Mouse (Mus musculus) cerebellum, adult 2 months (tissue): ENCODE measurements at regions not wholly inside any gene's neighbourhood (a gene's known extent, or its start where the extent isn't known, plus 50 kb on each side); places are given as distances from the start of the nearest gene placed in this dataset.

Experiments used
- DNase-seq, 2 experiments: peaks; one replicate each; pipeline ENCODE4 v3.0.0; 2021
- H3K27ac ChIP-seq: fragments of 200-500 bp; 2 replicates; pipeline ENCODE4 v1.5.1; 2012; ENCODE audit warnings: low read length, control low read depth, inconsistent platforms; ENCODE audit not compliant: insufficient read depth
- H3K27me3 ChIP-seq: fragments of 200-500 bp; 2 replicates; pipeline ENCODE4 v1.6.1; 2012; ENCODE audit warnings: inconsistent platforms, mild to moderate bottlenecking, low read length, moderate library complexity; ENCODE audit not compliant: control insufficient read depth, insufficient read depth
- H3K4me1 ChIP-seq: fragments of 200-500 bp; 2 replicates; pipeline ENCODE4 v1.6.1; 2011; ENCODE audit warnings: low read length; ENCODE audit not compliant: control insufficient read depth, insufficient read depth
- H3K4me3 ChIP-seq: fragments of 200-500 bp; replicated peaks from 2 replicates; pipeline ENCODE3; 2011; ENCODE audit warnings: mild to moderate bottlenecking, low read depth, low read length, control low read depth; ENCODE audit not compliant: insufficient read depth
- CTCF ChIP-seq: fragments of 200-500 bp; IDR thresholded peaks from 2 replicates; pipeline ENCODE4 v1.5.1; 2011; ENCODE audit warnings: low read depth, mild to moderate bottlenecking, control low read depth, low read length, moderate library complexity, borderline replicate concordance; ENCODE audit not compliant: insufficient read depth
- POLR2A ChIP-seq: fragments of 200-500 bp; IDR thresholded peaks from 2 replicates; pipeline ENCODE4 v1.6.1; 2011; ENCODE audit warnings: low read length, control low read depth, borderline replicate concordance; ENCODE audit not compliant: insufficient read depth
- WGBS: fragments of 180-500 bp; shearing (Covaris S2); methylation state at CpG from one replicate; pipeline ENCODE4 v1.1.7; 2018; 5-methylcytosine and 5-hydroxymethylcytosine counted together

GRCm38 (mm10) chr4:106133746-106134730 is 182.0 kb upstream of the Usp24 start:
- 62% methylated on average over 10 of the region's 10 CpGs for WGBS
- no peak overlapping the region for H3K4me3 ChIP-seq
- no peak for DNase-seq
- H3K27me3 ChIP-seq: no peaks in the 10 kb centered on the region; the same call in 1 of the 2 replicates
- H3K4me1 ChIP-seq: no peaks in the 10 kb centered on the region
- H3K27ac ChIP-seq: no peak overlapping the region
- TF ChIP-seq POLR2A (no peak), CTCF (no peak)

DNA sequence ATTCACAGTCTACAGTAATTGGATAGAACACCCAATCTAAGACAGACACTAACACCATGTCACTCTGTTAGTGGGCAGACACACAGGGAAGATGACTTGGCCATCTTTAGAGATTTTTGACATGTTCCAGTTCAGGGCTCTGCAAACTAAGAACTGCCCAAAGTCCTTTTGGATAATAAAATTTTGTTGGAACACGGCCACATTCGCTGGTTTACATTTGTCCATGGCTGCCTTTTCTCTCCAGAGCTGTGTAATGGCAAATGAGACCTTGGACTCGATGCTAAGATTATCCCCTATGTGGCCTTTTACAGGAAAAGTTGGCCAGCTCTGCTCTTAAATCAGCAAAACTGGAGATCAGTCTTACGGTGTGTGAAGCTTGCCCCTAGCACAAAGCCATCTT is 173.3 kb upstream of the Usp24 start:
- Histone ChIP-seq H3K27me3 (no peaks in the 10 kb centered on the region; the same call in 1 of the 2 replicates), H3K4me1 (peaks cover 6% of the 10 kb centered on the region; the same call in 1 of the 2 replicates), H3K4me3 (no peak overlapping the region), H3K27ac (no peak overlapping the region)
- no peak for DNase-seq
- WGBS: 85% methylated on average over 4 of the region's 4 CpGs
- TF ChIP-seq CTCF (no peak), POLR2A (no peak)

GRCm38 (mm10) chr4:106144351-106145116 is 171.5 kb upstream of the Usp24 start:
- TF ChIP-seq POLR2A (no peak), CTCF (no peak)
- Histone ChIP-seq H3K4me3 (no peak overlapping the region), H3K27me3 (no peaks in the 10 kb centered on the region; the same call in 1 of the 2 replicates), H3K27ac (no peak overlapping the region), H3K4me1 (peaks cover 6% of the 10 kb centered on the region; the same call in 1 of the 2 replicates)
- no peak for DNase-seq
- WGBS: 69% methylated on average over 7 of the region's 7 CpGs

GRCm38 (mm10) chr4:106146919-106147460 is 169.0 kb upstream of the Usp24 start:
- TF ChIP-seq POLR2A (no peak), CTCF (no peak)
- Histone ChIP-seq H3K27me3 (no peaks in the 10 kb centered on the region; the same call in 1 of the 2 replicates), H3K27ac (no peak overlapping the region), H3K4me1 (peaks cover 6% of the 10 kb centered on the region; the same call in 1 of the 2 replicates), H3K4me3 (no peak overlapping the region)
- WGBS: 6% methylated on average over 3 of the region's 3 CpGs
- peak; percentile 17 to 38 for DNase-seq

GRCm38 (mm10) chr4:106148866-106149265 is 167.1 kb upstream of the Usp24 start:
- WGBS: 98% methylated on average over 3 of the region's 3 CpGs
- H3K27ac ChIP-seq: no peak overlapping the region
- no peaks in the 10 kb centered on the region; the same call in 1 of the 2 replicates for H3K27me3 ChIP-seq
- peaks cover 6% of the 10 kb centered on the region; the same call in 1 of the 2 replicates for H3K4me1 ChIP-seq
- TF ChIP-seq CTCF: no peak
- TF ChIP-seq POLR2A: no peak
- no peak overlapping the region for H3K4me3 ChIP-seq
- DNase-seq: no peak

DNA sequence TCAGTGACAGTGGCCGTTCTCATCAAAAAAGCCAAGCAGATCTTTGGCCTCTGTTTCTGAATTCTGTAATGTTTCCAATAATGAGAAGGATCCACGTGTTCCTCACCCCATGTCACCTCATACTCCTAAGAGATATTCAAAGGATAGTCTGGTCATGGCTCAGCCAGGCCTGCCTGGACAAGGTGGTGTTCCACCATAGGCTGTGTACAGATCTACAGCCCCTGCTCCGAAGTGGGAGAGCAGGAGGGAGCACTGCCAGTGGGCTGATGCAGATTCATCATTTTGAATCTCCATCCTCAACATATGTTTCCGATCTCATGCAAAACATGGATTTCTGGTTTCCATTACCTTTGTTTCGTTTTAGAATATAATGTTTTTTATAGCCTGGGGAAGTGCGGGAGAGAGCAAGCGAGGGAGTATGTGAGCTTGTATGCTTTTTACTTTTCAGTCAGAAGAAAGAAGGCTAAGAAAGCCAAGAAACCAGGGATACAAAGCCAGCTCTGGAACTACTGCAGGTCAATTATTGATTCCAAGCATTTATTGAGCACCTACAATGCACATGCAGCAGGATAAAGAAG is 166.5 kb upstream of the Usp24 start:
- Histone ChIP-seq H3K27ac (no peak overlapping the region), H3K4me3 (no peak overlapping the region), H3K4me1 (peaks cover 6% of the 10 kb centered on the region; the same call in 1 of the 2 replicates), H3K27me3 (no peaks in the 10 kb centered on the region)
- TF ChIP-seq CTCF: no peak
- no peak for TF ChIP-seq POLR2A
- DNase-seq: no peak
- WGBS: 91% methylated on average over 7 of the region's 7 CpGs

DNA sequence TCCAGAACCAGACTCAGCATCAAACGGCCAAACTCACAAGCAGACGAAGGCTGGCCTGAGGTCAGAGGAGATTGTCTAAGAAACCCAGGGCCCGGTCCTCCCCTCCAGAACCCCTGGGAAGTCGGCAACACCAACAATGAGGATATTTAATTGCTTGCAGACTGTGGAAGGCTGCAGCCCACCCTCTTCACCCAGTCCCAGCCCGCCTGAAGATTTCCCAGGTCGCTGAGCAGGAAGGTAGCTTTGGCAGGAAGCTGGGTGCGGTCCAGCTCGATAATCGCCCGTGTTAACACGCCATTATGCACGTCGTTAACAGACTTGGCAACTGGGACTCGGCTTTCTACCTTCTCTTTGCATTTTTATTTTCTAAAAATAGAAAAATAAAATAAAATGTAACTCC is 165.2 kb upstream of the Usp24 start:
- Histone ChIP-seq H3K4me1 (peaks cover 6% of the 10 kb centered on the region; the same call in 1 of the 2 replicates), H3K27ac (no peak overlapping the region), H3K27me3 (no peaks in the 10 kb centered on the region), H3K4me3 (no peak overlapping the region)
- no peak for DNase-seq
- no peak for TF ChIP-seq POLR2A
- no peak for TF ChIP-seq CTCF
- 38% methylated on average over 14 of the region's 14 CpGs for WGBS
